Mouse (Mus musculus) kidney, adult 2 months (tissue): ENCODE results near the gene Cfap97.

Source experiments
- CTCF ChIP-seq: fragments of 200-500 bp; conservative IDR thresholded peaks from 2 replicates; pipeline ENCODE4 v1.5.1; 2011; ENCODE audit warnings: low read depth, mild to moderate bottlenecking, control low read depth, low read length, moderate library complexity, mixed read lengths; ENCODE audit not compliant: insufficient read depth, insufficient read length
- POLR2A ChIP-seq: fragments of 200-500 bp; IDR thresholded peaks from one replicate; pipeline ENCODE4 v1.6.1; 2011; ENCODE audit warnings: low read depth, low read length, control low read depth

DNA sequence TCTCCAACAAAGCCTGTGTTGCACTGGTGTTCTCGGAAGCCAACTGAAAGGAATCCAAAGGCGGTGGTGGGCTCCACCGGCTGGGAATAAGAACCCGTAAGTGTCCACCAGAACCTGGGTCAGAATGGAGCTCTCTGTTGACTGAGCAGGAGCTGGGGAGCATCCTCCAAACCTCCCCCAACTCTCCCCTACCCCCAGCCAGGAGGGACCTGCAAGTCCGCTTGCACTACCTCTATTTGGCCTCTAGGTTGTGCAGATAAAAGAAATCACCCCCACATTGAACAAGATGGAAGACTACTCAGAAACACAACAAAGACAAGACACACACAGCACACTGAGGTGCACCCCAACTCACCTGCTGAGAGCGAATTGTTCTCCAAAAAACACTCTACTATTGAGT lies 50.8 kb downstream of the Cfap97 start:
- TF ChIP-seq CTCF (0 out of 2 replicates have a peak, but pooled peaks have one; percentile 8), POLR2A (no peak)
